ENCODE assay signal across 23 mouse cellular contexts in the genomic region with DNA sequence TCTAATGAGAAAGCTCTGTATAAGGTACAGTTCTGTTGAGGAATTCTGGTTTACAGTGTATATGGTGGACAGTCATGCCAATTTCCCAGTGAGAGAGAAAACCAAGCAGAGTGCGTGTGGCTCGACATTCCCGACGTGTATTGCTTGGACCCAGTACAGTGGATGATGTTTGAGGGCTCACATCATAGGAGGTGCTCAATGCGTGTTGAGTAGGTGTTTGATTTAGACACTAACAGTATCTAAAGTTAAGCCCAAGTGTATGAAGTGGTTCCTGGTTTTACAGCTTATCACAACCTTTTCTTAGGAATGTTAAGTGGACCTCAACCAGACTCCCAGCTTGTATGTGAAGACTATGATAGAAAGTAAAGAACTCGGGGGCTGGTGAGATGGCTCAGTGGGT.
"Had no signal": no experiment of that assay in that cellular context is flagged by ENCODE, and none has a peak within 500 bp of the region (broad histone marks: within the 10 kb centered on the region; RNA-seq: fewer than 3 reads in every experiment).

No protein-coding gene starts in this region.

- H3K4me2 ChIP-seq: forebrain, embryonic 15.5 days; heart, embryonic 13.5 days; hindbrain, embryonic 13.5 days; hindbrain, embryonic 15.5 days; kidney, embryonic 15.5 days; limb, embryonic 13.5 days; limb, embryonic 15.5 days had no signal

- H3K9ac ChIP-seq: forebrain, embryonic 15.5 days; forebrain, postnatal 0 days; heart, embryonic 13.5 days; hindbrain, embryonic 13.5 days; hindbrain, embryonic 15.5 days; kidney, embryonic 15.5 days; limb, embryonic 13.5 days; limb, embryonic 15.5 days had no signal

- DNase-seq: forebrain, postnatal 0 days; gastrocnemius, postnatal 14 days; heart, postnatal 14 days; heart, postnatal 36 days; kidney, adult 11 months; kidney, adult 2 months; kidney, adult 9 months; kidney, postnatal 14 days; kidney, postnatal 36 days; layer of hippocampus, adult 9-11 months; layer of hippocampus, postnatal 36 days; left cerebral cortex, postnatal 4 days had no signal

- H3K27me3 ChIP-seq: forebrain, embryonic 15.5 days; heart, embryonic 13.5 days; hindbrain, embryonic 13.5 days; hindbrain, embryonic 15.5 days; kidney, embryonic 15.5 days; limb, embryonic 13.5 days; limb, embryonic 15.5 days had no signal

- H3K4me1 ChIP-seq: forebrain, embryonic 15.5 days; hindbrain, embryonic 15.5 days had no signal

- H3K36me3 ChIP-seq: forebrain, embryonic 15.5 days; heart, embryonic 10.5 days; heart, embryonic 13.5 days; hindbrain, embryonic 13.5 days; hindbrain, embryonic 15.5 days; kidney, embryonic 15.5 days; limb, embryonic 13.5 days; limb, embryonic 15.5 days had no signal

- H3K27ac ChIP-seq: forebrain, embryonic 15.5 days; hindbrain, embryonic 13.5 days; hindbrain, embryonic 15.5 days; hindbrain, postnatal 0 days; kidney, embryonic 15.5 days; kidney, postnatal 0 days; limb, embryonic 13.5 days; limb, embryonic 15.5 days had no signal

- H3K4me3 ChIP-seq: forebrain, embryonic 15.5 days; heart, embryonic 10.5 days; heart, embryonic 13.5 days; hindbrain, embryonic 13.5 days; hindbrain, embryonic 15.5 days; kidney, embryonic 15.5 days; limb, embryonic 13.5 days; limb, embryonic 15.5 days had no signal

- H3K9me3 ChIP-seq: forebrain, embryonic 15.5 days; heart, embryonic 10.5 days; heart, embryonic 13.5 days; hindbrain, embryonic 13.5 days; hindbrain, embryonic 15.5 days; kidney, embryonic 15.5 days; limb, embryonic 13.5 days; limb, embryonic 15.5 days had no signal

- ATAC-seq: forebrain, embryonic 15.5 days; forebrain, postnatal 0 days; hindbrain, postnatal 0 days; intestine, embryonic 16.5 days had no signal
